28 mouse cellular contexts compared by ENCODE assay signal in genomic region chr9:57988098-57988497, GRCm38 (mm10). TPM values are rescaled to one million over a fixed set of nuclear protein-coding genes. Genes with fewer than 3 reads are reported as not detected.
DNase-seq lines count a peak whose midpoint lies in the region; ATAC-seq and TF ChIP-seq lines count a peak whose summit lies in the region.
"Had no signal": no experiment of that assay in that cellular context is flagged by ENCODE, and none has a peak within 500 bp of the region (broad histone marks: within the 10 kb centered on the region; RNA-seq: fewer than 3 reads in every experiment).

No protein-coding gene starts in this region.

- no peak overlapping the region for H3K9ac ChIP-seq in kidney, embryonic 15.5 days
- no peak overlapping the region for H3K9ac ChIP-seq in CH12.LX (ENCODE audit: insufficient read depth, low read depth)
- H3K9ac ChIP-seq: heart, embryonic 12.5 days; hindbrain, embryonic 13.5 days; limb, embryonic 15.5 days; liver, embryonic 13.5 days; midbrain, embryonic 12.5 days; neural tube, embryonic 12.5 days had no signal

- TF ChIP-seq RAD21 in CH12.LX (IDR thresholded peaks at IDR 0.05; ENCODE audit: low read depth, low read length): no peak; the same call in none of the 2 replicates

- H3K27me3 ChIP-seq in kidney, embryonic 15.5 days: no peaks in the 10 kb centered on the region
- no peaks in the 10 kb centered on the region for H3K27me3 ChIP-seq in CH12.LX (replicated peaks)
- H3K27me3 ChIP-seq: limb, embryonic 15.5 days; neural tube, embryonic 12.5 days; Patski had no signal

- peak; percentile 76 for TF ChIP-seq EP300 in CH12.LX (IDR thresholded peaks at IDR 0.05; ENCODE audit: low read length)

- DNase-seq in kidney, adult 11 months: peak; percentile 17
- DNase-seq in thymus, postnatal 14 days: peak; percentile 55
- DNase-seq in thymus, postnatal 25 days: no peak
- DNase-seq in CH12.LX (ENCODE audit: extremely low read depth): peak; percentile 90
- DNase-seq in left cerebral cortex, adult 18-20 months (ENCODE audit: low spot score in 2 of 2): no peak
- DNase-seq in urinary bladder, postnatal 10 days (ENCODE audit: low spot score): no peak
- DNase-seq: adrenal gland, postnatal 10 days; cerebellum, adult 9-10 months; cerebellum, postnatal 36 days; gastrocnemius, postnatal 36 days; heart, adult 18-20 months; heart, postnatal 4 days; kidney, adult 18-20 months; liver, embryonic 13.5 days; lung, postnatal 4 days; right cerebral cortex, adult 18-20 months had no signal

- H3K9me3 ChIP-seq in kidney, embryonic 15.5 days (replicated peaks): no peaks in the 10 kb centered on the region
- H3K9me3 ChIP-seq in CH12.LX (replicated peaks; ENCODE audit: low read length): peaks cover 4% of the 10 kb centered on the region
- H3K9me3 ChIP-seq: hindbrain, embryonic 13.5 days; limb, embryonic 15.5 days; liver, embryonic 13.5 days; midbrain, embryonic 12.5 days; neural tube, embryonic 12.5 days had no signal

- TF ChIP-seq POLR2A in CH12.LX (IDR thresholded peaks at IDR 0.05; ENCODE audit: low read depth, low read length): no peak

- no peak overlapping the region for H3K4me2 ChIP-seq in kidney, embryonic 15.5 days
- no peak overlapping the region for H3K4me2 ChIP-seq in CH12.LX (ENCODE audit: insufficient read depth, low read depth, poor library complexity, severe bottlenecking)
- H3K4me2 ChIP-seq: heart, embryonic 12.5 days; hindbrain, embryonic 13.5 days; limb, embryonic 15.5 days; liver, embryonic 13.5 days; midbrain, embryonic 12.5 days; neural tube, embryonic 12.5 days had no signal

- TF ChIP-seq CTCF in CH12.LX (conservative IDR thresholded peaks at IDR 0.05 in 1 of 2, IDR thresholded peaks at IDR 0.05 in 1 of 2; ENCODE audit: low read depth in 2 of 2, low read length in 2 of 2): no peak

- 85% methylated on average over 2 of the region's 2 CpGs for WGBS in kidney, embryonic 15.5 days

- in situ Hi-C loops in CH12.LX (cut with MboI; ENCODE audit: low pct_ligation_motif_present, low pct_unique_long_range_greater_than_20kb, low sequenced_read_pairs): no loop called here

- no peak overlapping the region for H3K4me3 ChIP-seq in kidney, embryonic 15.5 days (replicated peaks)
- H3K4me3 ChIP-seq in CH12.LX (replicated peaks in 1 of 3; ENCODE audit: low read depth in 2 of 3, low read length in 2 of 3, poor library complexity in 1 of 3): peak overlapping the region in 1 of 3 experiments; percentile 30
- H3K4me3 ChIP-seq: heart, embryonic 12.5 days; hindbrain, embryonic 13.5 days; layer of hippocampus, adult 2 months; limb, embryonic 15.5 days; liver, embryonic 13.5 days; midbrain, embryonic 12.5 days; myocyte; neural tube, embryonic 12.5 days had no signal

- no peak overlapping the region for H3K27ac ChIP-seq in kidney, embryonic 15.5 days
- peak overlapping the region; percentile 95 for H3K27ac ChIP-seq in CH12.LX (ENCODE audit: insufficient read depth, low read depth)
- H3K27ac ChIP-seq: hindbrain, embryonic 13.5 days; layer of hippocampus, adult 2 months; limb, embryonic 15.5 days; liver, embryonic 13.5 days; midbrain, embryonic 12.5 days; neural tube, embryonic 12.5 days had no signal

- H3K79me2 ChIP-seq in CH12.LX (replicated peaks; ENCODE audit: control insufficient read depth, extremely low read depth, insufficient read depth, poor library complexity, severe bottlenecking): 0 out of 2 replicates have a peak, but pooled peaks cover 3% of the 10 kb centered on the region

- H3K4me1 ChIP-seq in kidney, embryonic 15.5 days: 0 out of 2 replicates have a peak, but pooled peaks cover 4% of the 10 kb centered on the region
- H3K4me1 ChIP-seq in CH12.LX (ENCODE audit: control insufficient read depth in 1 of 2, insufficient read depth in 2 of 2): peaks cover 61 to 80% of the 10 kb centered on the region in 2 experiments
- H3K4me1 ChIP-seq: heart, embryonic 12.5 days; liver, embryonic 13.5 days; neural tube, embryonic 12.5 days had no signal

- no peak for ATAC-seq in kidney, embryonic 15.5 days (replicated peaks; ENCODE audit: low FRiP score)
- ATAC-seq: forebrain, embryonic 14.5 days; lung, postnatal 0 days; Patski had no signal

- dilution Hi-C loops in CH12.LX (cut with MboI; ENCODE audit: extremely low pct_ligation_motif_present, extremely low pct_unique_long_range_greater_than_20kb, low sequenced_read_pairs): no loop called here

- no peaks in the 10 kb centered on the region for H3K36me3 ChIP-seq in kidney, embryonic 15.5 days
- H3K36me3 ChIP-seq in CH12.LX (replicated peaks in 1 of 2; ENCODE audit: control insufficient read depth in 1 of 2, insufficient read depth in 1 of 2, low read length in 1 of 2): no peaks in the 10 kb centered on the region
- H3K36me3 ChIP-seq: heart, embryonic 12.5 days; hindbrain, embryonic 13.5 days; limb, embryonic 15.5 days; liver, embryonic 13.5 days; midbrain, embryonic 12.5 days; neural tube, embryonic 12.5 days had no signal

TF ChIP-seq in CH12.LX, 34 proteins besides CTCF, POLR2A, EP300 and RAD21:
- TF ChIP-seq MXI1 (IDR thresholded peaks at IDR 0.05; ENCODE audit: low read depth, low read length) (no peak), POLR2AphosphoS2 (IDR thresholded peaks at IDR 0.05; ENCODE audit: low read depth, low read length) (no peak), MEF2A (IDR thresholded peaks at IDR 0.05; ENCODE audit: borderline replicate concordance, low read depth, low read length) (peak; percentile 98), BHLHE40 (IDR thresholded peaks at IDR 0.05; ENCODE audit: low read depth, low read length) (no peak; the same call in 1 of the 2 replicates), ZMIZ1 (IDR thresholded peaks at IDR 0.05; ENCODE audit: low read depth, low read length) (no peak), MAFK (IDR thresholded peaks at IDR 0.05; ENCODE audit: insufficient replicate concordance, low read length) (no peak), USF2 (conservative IDR thresholded peaks at IDR 0.05; ENCODE audit: low read depth, low read length) (no peak), SIN3A (IDR thresholded peaks at IDR 0.05; ENCODE audit: low read length) (no peak), IRF4 (IDR thresholded peaks at IDR 0.05; ENCODE audit: low read depth, low read length) (peak; percentile 33; the same call in 1 of the 2 replicates), CHD2 (IDR thresholded peaks at IDR 0.05; ENCODE audit: low read length) (no peak; the same call in 1 of the 2 replicates), TCF12 (IDR thresholded peaks at IDR 0.05; ENCODE audit: low read depth, low read length) (peak; percentile 83), TBP (conservative IDR thresholded peaks at IDR 0.05; ENCODE audit: low read depth, low read length) (peak; percentile 91), USF1 (IDR thresholded peaks at IDR 0.05; ENCODE audit: low read depth, low read length) (no peak), HCFC1 (IDR thresholded peaks at IDR 0.05; ENCODE audit: low read depth, low read length) (no peak), NRF1 (IDR thresholded peaks at IDR 0.05; ENCODE audit: low read depth, low read length) (no peak), ZKSCAN1 (IDR thresholded peaks at IDR 0.05; ENCODE audit: borderline replicate concordance, low read depth, low read length) (no peak), MAX (IDR thresholded peaks at IDR 0.05; ENCODE audit: low read length) (no peak), CHD1 (IDR thresholded peaks at IDR 0.05; ENCODE audit: low read depth, low read length) (peak; percentile 46; the same call in 1 of the 2 replicates), MYC (IDR thresholded peaks at IDR 0.05; ENCODE audit: low read depth, low read length) (no peak), E2F4 (IDR thresholded peaks at IDR 0.05; ENCODE audit: insufficient replicate concordance, low read depth, low read length) (no peak), UBTF (IDR thresholded peaks at IDR 0.05; ENCODE audit: low read depth, low read length) (no peak), NELFE (IDR thresholded peaks at IDR 0.05; ENCODE audit: low read depth, low read length) (no peak), ZNF384 (IDR thresholded peaks at IDR 0.05; ENCODE audit: low read depth, low read length) (no peak), ETS1 (conservative IDR thresholded peaks at IDR 0.05; ENCODE audit: low read depth, low read length) (peak; percentile 70), ELF1 (IDR thresholded peaks at IDR 0.05; ENCODE audit: low read depth, low read length) (peak; percentile 63; the same call in 1 of the 2 replicates)

RNA-seq across cellular contexts. Expression of gene Cyp11a1, which starts 18.1 kb away (rescaled TPM):
- 15.7 and 46.0 TPM in 2 replicates for polyA plus RNA-seq in kidney, embryonic 15.5 days (2015; fragmentation: Nextera tagmentation; extraction: Ambion mirVana)
- total RNA-seq in CH12.LX (2012; rRNA removed): 2.6 and 4.6 TPM in 2 replicates
- total RNA-seq in CH12.LX (2014; rRNA removed): 8.3 and 9.0 TPM in 2 replicates
- polyA plus RNA-seq in CH12.LX (2012; ENCODE audit: insufficient read length, low read depth): 12.1 and 12.8 TPM in 2 replicates
- total RNA-seq in left cerebral cortex, adult 18-20 months (2021): 1 to 10 TPM; 1.8 to 2.7 TPM
- total RNA-seq: gastrocnemius, postnatal 36 days; heart, adult 18-20 months; MEL had no signal
- polyA plus RNA-seq: heart, embryonic 12.5 days; neural tube, embryonic 12.5 days had no signal

RNA-seq across cellular contexts. Expression of gene Sema7a, which starts 48.2 kb away (rescaled TPM):
- 0.39 and 0.45 TPM in 2 replicates for polyA plus RNA-seq in kidney, embryonic 15.5 days (2015; fragmentation: Nextera tagmentation; extraction: Ambion mirVana)
- total RNA-seq in CH12.LX (2012; rRNA removed) (113 and 181 TPM in 2 replicates), CH12.LX (2014; rRNA removed) (78.2 and 88.6 TPM in 2 replicates)
- polyA plus RNA-seq in CH12.LX (2012; ENCODE audit: insufficient read length, low read depth): 81.9 and 89.4 TPM in 2 replicates
- 100 to 1,000 TPM; 135 to 160 TPM for total RNA-seq in left cerebral cortex, adult 18-20 months (2021)
- total RNA-seq: MEL had no signal
- polyA plus RNA-seq: liver, embryonic 13.5 days had no signal

Comparison
In these comparisons a context has a peak if more than half of its experiments do, and no peak if none do; other contexts are left out.
1. DNase-seq: peak in kidney, adult 11 months (single experiment), thymus, postnatal 14 days (single experiment) and CH12.LX (single experiment); none in thymus, postnatal 25 days (single experiment), left cerebral cortex, adult 18-20 months (0 of 2) and urinary bladder, postnatal 10 days (single experiment).